Mouse (Mus musculus): ENCODE data around the gene Trp63.
"Not testable (repeated sequence)": the region's sequence is repeated elsewhere in the genome, so short reads cannot be mapped to it uniquely, and the experiment has no call there.

Trp63 gene

DNA sequence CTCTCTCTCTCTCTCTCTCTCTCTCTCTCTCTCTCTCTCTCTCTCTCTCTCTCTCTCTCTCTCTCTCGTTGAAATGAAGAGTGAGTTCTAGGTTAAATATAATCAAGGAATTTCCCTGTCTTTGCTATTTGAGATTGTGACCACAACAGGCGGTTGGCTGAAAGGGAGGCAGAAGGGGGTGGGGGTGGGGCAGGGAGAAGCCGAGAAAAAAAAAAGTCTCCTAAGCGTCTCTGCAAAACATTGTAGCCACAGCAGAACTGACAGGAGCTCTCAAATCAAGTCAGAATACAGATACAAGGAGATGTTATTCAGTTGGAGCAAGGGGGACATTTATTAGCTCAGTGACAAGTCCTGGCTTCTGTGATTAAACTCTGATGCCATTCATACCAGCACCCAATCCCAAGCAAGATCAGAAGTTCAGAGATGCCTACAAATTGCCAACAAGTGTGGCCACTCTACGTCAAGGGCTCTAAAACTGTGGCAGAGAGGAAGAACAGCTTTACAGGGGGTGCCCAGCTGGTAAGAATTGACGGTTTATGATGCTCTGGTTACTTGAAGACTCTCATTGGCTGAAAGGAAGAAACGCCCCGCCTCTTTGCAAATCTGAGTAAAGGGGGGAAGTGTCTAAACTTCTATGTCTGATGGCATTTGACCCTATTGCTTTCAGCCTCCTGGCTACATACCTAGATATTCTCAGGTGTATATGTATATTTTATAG is at the start of gene Trp63:
Gene Trp63, plus strand, starts transcription at position 233 of the 718 bp plus-strand sequence.
- DNase-seq (ENCODE audit: low spot score): no peak

DNA sequence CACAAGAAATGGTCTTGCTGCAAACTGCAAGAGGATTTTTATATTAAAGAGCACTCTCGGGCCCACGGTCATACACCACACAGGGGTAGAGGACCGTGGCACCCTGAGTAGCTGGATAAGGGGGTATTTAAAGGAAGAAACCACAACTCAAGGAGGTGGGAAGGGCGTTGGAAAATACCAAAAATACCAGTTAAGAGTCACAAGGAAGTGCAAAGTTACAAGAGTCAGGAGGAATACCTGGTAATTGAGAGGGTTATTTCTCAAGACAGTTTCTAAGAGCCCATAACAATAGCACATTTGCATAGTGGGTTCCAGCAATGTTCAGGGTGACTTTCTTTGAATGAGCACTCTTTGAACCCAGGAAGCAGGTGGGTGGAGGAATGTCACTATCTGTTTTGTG is 38.8 kb upstream of the Trp63 start:
- not testable (repeated sequence) for DNase-seq (ENCODE audit: low spot score)

DNA sequence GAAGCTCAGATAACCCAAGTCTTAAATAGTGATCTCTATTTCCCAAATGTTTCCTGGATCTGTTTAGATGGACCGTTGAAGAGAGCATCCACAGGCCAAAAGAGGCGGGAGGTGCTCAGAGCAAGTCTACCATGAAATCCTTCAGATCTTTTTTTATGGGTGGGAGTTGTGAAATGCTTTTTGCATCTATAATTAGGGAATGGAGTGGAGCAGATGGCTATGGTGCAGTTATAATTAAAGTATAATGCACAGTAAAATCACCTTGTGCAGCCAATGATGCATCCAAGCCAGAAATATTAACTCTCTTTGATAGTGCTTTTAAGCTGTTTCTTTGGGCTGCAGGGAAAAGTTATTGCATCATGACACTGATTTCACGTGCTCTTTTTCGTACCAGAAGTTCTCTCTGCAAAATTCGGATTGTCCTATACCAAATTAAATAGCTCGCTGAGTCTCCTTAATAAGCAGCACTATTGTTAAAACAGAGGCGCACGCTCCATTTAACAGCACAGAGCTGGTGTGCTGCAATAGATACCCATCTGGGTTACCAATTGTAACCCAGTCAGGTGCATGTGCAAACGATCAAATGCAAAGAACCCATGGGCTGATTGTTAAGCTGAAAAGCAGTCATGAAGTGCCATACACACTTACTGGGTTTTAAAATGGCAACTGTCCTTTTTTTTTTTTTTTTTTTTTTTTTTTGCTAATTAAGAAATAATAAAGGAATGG is 22.9 kb upstream of the Trp63 start:
- DNase-seq (ENCODE audit: low spot score): no peak

DNA sequence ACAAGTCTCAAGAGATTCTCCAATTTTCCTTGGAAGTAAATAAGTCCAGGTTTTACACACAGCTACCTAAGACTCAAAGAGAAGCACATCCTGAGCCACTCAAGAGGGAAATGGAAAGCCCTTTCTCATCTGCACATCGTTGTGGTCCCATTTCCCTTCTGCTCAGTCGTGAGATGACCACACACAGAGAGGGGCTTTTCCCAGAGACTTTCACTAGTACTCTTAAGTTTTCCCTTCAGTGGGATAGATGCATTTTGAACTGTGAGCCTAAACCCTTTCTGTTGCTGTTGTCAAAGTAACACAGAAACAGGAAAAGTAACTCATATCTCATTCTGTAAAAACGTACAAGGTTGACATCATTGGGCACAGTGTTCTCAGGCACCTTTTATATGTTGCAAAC is 20.4 kb upstream of the Trp63 start:
- DNase-seq (ENCODE audit: low spot score): no peak

DNA sequence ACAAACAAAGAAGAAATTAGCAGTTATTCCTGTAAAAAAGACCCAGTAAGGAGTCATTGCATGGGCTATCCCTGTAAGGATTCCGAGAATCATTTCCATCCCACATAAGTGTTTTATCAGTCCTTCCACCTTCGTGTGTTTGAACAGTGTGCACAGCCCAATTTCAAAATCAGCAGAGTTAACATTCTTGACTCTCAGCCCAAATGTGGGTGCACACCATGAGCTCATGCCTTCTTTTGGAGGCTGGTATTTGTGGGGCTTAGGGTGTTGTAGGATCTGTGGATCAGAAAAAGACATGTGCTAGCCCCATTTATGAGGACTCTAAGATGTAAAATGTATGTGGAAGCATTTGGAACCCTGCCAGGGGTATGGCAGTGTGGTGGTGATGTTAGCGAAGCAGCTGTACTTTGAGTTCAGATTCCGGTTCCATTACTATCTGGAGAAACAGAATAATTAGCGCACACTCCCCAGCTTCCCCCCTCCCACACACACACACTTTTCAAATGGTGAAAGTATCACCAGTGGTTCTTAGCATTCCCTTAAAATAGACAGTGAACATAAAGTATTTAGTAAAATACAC is 9.6 kb upstream of the Trp63 start:
- no peak for DNase-seq (ENCODE audit: low spot score)

DNA sequence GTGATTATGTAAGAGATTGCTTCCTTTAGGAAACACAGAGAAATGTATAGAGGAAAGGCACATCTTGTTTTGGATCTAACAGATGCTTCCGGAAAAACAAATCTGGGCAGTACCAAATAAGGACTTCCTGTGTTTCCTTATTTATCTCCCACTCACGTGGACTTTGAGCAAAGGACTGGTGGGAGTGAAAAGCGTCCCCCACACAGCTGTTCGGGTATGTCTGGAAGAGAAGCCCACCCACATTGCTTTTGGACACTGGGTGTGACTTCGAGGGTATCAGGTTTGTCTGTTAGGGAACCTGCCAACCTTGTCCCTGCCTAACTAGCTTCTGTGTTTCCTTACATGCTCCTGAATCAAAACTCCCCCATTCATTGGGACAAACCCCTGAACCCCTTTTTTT is 3.2 kb upstream of the Trp63 start:
- no peak for DNase-seq (ENCODE audit: low spot score)

DNA sequence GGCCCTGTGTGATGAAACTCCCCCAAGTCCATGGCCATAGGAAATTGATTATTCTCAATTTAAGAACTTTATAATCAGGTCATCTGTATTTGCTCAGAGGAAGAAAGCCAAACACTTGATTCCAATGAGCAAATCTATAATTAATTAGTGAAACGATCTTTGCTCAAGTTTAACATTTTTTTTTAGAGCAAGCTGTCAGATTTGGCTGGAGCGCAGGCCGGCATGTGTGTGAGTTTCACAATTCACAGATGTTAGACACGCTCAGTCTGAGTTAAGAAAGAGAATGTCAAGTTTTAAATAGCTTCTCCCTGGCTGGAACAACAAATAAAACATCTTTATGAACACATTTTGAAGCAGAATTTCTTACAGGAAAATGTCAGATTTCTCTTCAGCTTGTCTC is 1.0 kb upstream of the Trp63 start:
- DNase-seq (ENCODE audit: low spot score): no peak

DNA sequence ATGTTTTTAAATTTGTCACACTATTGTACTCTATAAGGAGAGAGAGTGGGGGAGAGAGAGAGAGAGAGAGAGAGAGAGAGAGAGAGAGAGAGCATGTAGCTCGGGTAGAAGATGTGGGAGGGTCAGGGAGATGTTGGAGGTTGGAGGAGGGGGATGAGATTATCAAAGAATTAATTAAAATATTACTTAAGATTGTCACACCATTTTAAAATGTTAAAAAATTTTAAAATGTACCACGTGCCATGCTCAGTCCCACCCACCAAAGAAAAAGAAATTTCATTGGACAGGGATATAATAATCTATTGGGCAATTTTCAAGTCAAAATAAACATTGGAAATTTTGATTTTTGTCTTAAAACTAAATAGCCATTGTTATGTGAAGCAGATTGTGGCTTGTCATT is 1.0 kb downstream of the Trp63 start:
- DNase-seq (ENCODE audit: low spot score): no peak

DNA sequence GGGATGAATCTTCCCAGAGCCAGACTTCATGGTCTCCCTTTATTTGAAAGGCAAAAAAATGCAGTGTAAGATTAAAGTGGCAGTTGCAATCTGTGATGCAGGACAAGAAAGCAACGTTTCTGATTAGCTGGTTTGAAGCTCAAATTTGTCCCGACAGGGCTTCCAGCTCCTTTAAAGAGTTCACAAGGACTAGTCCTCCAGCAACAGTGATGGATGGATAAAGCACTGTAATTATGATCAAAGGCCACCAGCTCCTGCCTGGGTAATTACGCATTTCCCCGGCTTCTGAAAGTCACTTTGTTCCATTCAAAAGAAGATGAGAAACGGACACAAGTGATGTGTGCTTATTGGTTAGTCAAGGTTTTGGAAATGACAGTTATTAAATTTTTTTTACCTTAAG is 7.0 kb downstream of the Trp63 start:
- no peak for DNase-seq (ENCODE audit: low spot score)

DNA sequence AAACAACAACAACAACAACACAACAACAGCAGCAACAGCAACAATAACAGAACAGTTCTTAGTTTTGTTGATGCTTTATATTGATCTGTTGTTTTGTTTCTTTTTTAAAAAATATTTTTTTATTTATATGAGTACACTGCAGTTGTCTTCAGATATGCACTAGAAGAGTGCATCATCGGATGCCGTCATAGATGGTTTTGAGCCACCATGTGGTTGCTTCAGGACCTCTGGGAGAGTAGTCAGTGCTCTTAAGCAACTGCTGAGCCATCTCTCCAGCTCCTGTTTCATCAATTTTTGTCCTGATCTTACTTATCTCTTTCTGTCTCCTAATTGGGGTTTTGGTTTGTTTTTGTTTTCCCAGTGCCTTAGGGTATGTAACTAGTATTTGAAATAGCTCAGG is 17.7 kb downstream of the Trp63 start:
- no peak for DNase-seq (ENCODE audit: low spot score)

DNA sequence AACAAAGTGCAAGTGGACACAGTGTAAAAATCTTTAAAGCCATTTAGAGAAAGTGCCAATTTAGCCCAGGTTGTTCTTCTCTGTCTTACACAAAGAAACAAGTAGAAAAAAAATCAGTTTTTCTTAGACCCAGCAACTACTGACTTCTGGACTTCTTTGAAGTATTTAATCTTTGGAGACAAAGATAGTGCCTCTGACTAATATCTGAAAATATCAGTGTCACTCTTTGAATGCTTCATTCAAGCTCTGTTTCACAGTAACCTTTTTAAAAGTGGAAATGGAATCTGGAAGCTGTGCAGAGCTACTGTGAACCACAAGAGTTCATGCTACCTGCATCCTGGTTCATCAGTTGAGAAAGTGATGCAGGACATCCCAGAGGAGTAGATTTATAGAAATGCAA is 22.7 kb downstream of the Trp63 start:
- DNase-seq (ENCODE audit: low spot score): no peak

DNA sequence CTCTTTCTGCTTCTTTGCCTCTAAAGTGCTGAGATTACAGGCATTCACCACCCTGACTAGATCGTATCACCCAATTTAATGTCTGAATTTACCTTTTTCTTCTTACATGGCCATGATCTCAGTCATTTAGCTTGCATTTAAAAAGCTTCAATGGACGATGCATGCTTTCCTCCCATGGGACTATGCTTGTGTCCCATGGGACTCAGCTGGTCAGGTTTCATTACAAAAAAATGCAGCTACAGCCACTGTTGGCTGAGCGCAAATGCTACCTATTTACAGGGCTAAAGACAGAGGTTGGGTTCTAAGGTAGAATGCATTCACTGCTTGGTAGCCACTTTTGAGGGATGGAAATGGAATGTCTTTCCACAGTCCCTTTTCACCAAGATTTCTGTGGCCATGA is 32.2 kb downstream of the Trp63 start:
- no peak for DNase-seq (ENCODE audit: low spot score)

DNA sequence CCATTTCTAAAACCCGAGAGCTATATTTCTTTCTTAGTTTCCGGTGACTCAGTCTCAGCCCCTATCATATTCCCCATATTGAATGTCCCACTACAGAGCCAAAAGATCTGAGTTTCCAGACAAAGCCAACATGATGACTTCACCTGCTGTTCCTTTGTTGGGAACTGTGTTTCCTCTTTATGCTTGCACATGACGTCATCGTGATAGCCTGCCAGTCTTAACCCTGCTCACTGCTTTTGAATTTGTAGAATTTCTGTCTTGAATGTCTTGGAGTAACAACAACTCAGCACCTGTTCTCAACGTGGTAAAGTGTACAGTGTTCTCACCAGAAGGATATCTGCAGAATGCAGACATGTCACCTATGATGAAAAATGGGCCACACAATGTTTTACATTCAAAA is 39.6 kb downstream of the Trp63 start:
- DNase-seq (ENCODE audit: low spot score): no peak

DNA sequence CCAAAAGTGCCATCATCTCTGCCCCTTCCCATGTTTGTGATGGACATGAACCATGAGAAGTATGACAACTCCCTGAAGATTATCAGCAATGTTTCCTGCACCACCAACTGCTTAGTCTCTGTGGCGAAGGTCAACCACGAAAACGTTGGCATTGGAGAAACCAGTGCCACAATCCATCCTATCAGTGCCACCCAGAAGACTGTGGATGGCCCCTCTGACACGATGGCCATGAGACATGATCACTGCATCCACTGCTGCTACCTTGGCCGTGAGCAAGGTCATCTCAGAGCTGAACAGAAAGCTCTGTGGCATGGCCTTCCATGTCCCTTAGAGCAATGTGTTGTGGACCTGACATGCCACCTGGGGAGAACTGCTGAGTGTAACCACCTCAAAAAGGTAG is 43.4 kb downstream of the Trp63 start:
- DNase-seq (ENCODE audit: low spot score): no peak

DNA sequence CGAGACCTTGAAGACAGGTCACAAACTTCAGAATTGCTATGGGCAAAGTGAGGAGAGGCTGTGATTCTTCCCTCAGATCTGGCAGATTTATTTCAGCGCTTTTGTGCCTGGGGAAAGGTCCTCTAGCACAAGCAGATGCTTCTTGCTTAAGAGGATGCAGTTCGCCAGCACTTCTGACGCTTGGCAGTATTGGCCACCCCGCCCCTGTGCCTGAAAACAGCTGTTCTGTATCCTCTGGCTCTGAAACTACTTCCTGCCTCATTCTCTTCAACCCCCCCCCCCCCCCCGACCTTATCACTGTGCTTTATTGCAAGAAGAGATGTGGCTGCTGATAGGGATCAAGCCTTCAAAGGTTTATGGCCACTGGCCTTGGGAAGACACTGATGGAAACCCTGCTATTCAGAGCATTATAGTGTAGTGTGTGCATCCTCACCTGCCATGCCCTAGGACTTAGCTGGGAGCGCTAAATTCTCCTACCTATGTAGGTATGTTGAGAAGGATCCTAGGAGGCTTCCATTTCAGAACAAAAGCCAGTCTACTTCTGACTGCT is 44.5 kb downstream of the Trp63 start:
- no peak for DNase-seq (ENCODE audit: low spot score)

DNA sequence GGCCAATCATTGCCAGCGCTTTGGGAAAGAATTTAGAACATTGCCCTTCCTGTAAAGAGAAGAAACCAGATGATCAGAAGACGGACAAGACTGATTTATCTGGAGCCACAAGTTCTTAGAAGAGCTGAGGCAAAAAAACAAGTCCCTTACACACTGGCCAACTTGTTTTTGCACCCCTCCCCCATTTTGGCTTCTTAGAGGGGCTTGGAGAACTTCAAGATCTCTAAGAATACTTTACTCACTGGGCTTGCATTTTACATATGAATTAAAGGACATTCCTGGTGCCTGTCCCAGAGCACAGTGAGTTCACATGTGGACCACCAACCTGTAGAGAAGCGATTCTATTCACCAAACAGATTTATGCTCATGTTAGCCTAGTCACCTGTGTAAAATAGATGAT is 53.3 kb downstream of the Trp63 start:
- no peak for DNase-seq (ENCODE audit: low spot score)

DNA sequence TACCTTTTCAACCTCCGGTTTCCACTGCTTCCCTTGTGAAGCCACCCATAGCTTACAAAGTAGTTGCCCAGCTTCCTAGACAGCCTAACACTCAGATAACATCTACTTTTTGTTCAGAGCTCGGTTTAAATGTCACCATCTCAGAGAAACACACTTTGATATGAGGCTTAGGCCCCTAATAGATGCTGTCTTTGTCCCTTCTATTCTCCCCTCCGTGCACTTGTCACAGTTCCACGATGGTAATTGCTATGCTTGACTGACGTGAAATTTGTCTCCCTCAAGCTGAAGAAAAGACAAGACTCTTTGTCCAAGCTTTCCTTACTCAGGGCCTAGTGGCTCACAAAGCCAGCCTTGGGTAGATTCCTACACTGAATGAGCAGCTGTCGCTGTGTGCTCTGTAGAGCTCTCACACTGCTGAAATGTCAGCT is 54.1 kb downstream of the Trp63 start:
- DNase-seq (ENCODE audit: low spot score): no peak

DNA sequence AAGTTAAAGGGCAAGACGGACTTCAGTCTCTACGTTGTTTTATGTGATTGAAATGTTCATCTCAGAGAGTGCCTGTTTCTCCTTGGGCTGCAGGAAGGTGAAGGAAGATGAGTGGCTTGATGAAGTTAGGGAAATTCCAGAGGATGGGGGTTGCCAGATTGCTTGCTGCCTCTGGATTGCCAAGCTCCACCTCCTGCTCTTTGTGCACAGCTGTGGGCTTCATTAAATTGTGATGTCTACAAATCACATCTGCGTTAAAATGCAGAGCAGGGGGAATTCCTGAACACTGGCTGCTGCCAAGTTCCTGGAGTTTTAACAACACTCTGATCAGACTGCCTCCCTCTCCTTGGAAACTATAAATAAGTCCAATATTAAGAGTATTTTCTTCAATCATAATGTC is 63.2 kb downstream of the Trp63 start:
- no peak for DNase-seq (ENCODE audit: low spot score)

DNA sequence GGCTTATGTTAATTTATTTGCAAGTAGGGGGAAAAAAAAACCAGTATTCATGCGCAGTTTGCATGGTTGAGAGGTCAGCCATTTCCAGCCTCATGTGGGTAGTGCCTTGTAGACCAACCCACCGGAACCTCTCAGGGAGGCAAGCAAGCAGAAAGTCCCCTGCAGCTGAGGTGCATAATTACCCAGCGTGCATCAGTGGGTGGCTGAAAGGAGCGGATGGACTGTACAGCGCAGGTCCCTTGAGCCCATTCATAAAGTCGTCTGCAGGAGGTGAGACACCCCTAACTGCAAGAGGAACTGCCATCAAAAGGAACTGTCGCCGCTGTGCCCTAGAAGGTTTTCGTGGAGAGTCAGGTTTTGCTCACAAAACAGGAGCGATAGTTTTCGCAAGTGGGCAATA is 68.3 kb downstream of the Trp63 start:
- no peak for DNase-seq (ENCODE audit: low spot score)

DNA sequence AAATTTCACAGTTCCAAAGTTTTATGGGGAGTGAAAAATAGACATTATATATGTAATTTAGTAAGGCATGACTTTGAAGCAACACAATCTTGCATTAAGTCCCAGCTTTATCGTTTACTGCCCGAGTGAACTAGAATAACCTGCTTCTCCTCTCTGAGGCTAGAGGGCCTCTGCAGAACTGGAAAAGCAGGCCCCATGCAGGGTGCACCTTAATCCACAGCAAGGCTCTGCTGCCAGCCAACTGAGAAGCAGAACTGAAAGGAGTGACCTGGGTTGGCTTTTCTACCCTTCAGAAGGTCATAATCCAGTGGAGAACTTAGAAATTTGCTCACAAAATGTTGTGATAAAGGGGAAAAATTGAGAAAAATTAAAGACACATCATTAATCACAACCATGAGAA is 74.5 kb downstream of the Trp63 start:
- DNase-seq (ENCODE audit: low spot score): no peak

DNA sequence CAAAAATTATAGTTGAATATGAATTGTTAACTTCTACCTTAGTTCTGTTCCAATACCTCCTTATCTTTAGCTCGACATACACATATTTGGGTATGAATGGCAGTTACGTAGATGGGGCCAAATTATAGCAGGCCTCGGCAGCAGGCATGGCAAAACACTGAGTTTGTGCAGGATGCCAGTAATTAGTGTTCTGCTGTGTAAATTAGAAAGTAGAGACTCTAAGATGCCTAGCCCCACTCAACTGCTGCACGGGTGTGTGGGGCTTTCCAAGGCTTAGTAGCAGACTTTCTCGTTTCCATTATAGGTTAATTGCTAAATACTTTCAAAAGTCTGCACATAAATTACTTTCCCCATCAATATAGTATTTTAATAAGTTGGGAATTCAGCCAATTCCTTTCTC is 82.0 kb downstream of the Trp63 start:
- DNase-seq (ENCODE audit: low spot score): no peak

DNA sequence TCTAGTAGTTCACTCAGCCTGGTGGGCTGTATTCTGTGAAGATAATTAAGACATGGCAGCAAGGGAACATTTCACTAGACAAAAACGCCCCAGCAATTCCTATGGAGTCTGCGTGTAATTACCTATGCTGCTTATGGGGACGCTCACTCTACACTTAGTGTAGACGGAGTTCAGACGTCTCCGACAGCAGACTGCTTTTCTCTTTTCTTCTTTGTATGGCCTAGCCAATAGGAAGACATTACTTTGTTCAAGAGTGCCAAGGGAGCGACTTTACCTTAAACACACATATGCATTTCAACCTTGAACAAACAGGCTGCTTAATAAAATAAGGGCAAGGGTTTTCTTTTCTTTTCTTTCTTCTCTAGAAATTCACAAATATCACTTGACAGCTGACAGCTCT is 91.0 kb downstream of the Trp63 start:
- no peak for DNase-seq (ENCODE audit: low spot score)

DNA sequence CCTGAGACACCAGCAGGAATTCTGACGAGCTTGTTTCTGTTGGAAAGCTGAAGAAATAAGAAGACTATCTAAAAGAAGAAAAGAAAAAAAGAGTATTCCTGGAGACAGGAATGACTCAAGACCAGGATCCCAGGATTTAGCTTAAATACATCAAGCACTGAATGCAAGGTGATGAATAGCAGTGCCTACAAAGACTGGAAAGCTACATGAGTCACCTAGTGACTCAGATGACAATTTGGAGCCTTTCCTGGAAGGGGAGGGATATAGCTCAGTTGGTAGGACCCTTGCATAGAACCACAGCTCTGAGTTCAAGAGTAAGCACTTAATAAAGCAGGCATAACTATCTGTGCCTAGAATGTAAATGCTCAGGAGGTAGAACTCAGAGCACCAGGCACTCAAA is 93.9 kb downstream of the Trp63 start:
- no peak for DNase-seq (ENCODE audit: low spot score)

Data from ovary, postnatal 10 days (tissue).